Mouse (Mus musculus): ENCODE measurements around the gene Dpp8. TPM values are rescaled to one million over a fixed set of nuclear protein-coding genes. Genes with fewer than 3 reads are reported as not detected.

Gene Dpp8
- polyA plus RNA-seq, 1 experiment from 2014 or later, result 38.3 TPM

GRCm38 (mm10) chr9:65101686-65102376, 69.6 kb downstream of the Dpp8 start:
- Histone ChIP-seq H3K27ac (peak overlapping the region; percentile 93), H3K9me3 (no peaks in the 10 kb centered on the region), H3K27me3 (no peaks in the 10 kb centered on the region), H3K4me2 (peak overlapping the region; percentile 87), H3K4me1 (peaks cover 33% of the 10 kb centered on the region), H3K36me3 (no peaks in the 10 kb centered on the region), H3K9ac (peak overlapping the region; percentile 77), H3K4me3 (peak overlapping the region; percentile 85)
- ATAC-seq (ENCODE audit: insufficient number of reproducible peaks, low FRiP score, low TSS enrichment, low read depth), result peak; percentile 72
- WGBS, result 0% methylated on average over 39 of the region's 39 CpGs

- WGBS, result 3% methylated on average over 36 of the region's 36 CpGs
- Histone ChIP-seq H3K36me3 (no peaks in the 10 kb centered on the region), H3K27ac (peak overlapping the region; percentile 93), H3K9ac (peak overlapping the region; percentile 77), H3K27me3 (no peaks in the 10 kb centered on the region), H3K9me3 (no peaks in the 10 kb centered on the region), H3K4me1 (peaks cover 36% of the 10 kb centered on the region), H3K4me3 (peak overlapping the region; percentile 85), H3K4me2 (peak overlapping the region; percentile 87)
- peak; percentile 75 for ATAC-seq (ENCODE audit: insufficient number of reproducible peaks, low FRiP score, low TSS enrichment, low read depth)
Observed at GRCm38 (mm10) chr9:65102377-65103172, 70.4 kb downstream of the Dpp8 start.

DNA sequence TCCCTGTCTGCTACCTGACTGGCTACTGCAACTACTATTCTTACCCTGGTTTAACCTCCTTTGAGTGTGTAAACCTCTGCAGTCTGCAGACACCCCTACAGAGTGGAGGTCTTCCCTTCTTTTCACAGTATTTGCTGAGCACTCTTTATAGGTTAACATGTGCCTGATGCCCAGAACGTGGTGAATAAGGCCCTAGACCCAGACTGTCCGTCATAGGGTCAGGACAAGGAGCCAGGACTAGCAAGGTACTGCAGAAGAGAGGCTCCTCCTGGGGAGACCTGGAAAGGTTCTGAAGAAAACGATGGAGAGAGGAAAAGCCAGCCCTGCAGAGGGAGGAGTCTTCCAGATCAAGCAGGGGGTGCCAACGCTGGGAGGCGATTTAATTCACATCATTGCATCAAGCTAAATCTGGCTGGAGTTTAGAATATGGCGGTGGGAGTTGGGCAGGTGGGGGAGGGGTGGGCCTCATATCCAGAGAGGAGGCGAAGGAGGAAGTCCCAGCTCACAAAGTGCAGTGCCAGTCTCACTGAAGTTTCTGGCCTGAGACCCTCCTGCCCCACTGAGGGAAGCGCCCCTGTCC, 71.0 kb downstream of the Dpp8 start:
- no peaks in the 10 kb centered on the region for H3K27me3 ChIP-seq
- H3K4me3 ChIP-seq, result peak overlapping the region; percentile 85
- no peak overlapping the region for H3K9ac ChIP-seq
- 31% methylated on average over 8 of the region's 8 CpGs for WGBS
- H3K4me2 ChIP-seq, result peak overlapping the region; percentile 87
- H3K4me1 ChIP-seq, result peaks cover 36% of the 10 kb centered on the region
- H3K27ac ChIP-seq, result peak overlapping the region; percentile 93
- no peaks in the 10 kb centered on the region for H3K36me3 ChIP-seq
- H3K9me3 ChIP-seq, result no peaks in the 10 kb centered on the region
- ATAC-seq (ENCODE audit: insufficient number of reproducible peaks, low FRiP score, low TSS enrichment, low read depth), result no peak

DNA sequence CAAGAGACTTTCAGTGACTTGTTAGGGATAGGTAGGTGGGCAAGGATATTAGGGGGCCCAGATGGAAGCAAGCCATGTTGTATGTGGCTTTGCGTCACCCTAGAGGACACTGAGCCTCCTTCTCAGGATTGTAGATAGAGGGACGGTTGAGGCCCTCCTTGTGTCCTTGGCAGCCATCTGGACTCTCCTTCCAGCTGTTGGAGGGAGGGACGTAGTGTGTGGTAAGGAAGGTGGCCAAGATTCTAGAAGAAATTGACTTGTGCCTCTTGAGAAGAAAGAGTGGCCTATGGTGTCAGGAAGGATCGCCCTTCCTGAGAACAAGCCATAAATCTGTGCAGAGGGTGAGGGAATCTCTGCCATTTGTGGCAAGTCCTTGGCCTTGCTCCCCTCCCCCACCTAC, 74.6 kb downstream of the Dpp8 start:
- no peak for ATAC-seq (ENCODE audit: insufficient number of reproducible peaks, low FRiP score, low TSS enrichment, low read depth)
- H3K4me2 ChIP-seq, result no peak overlapping the region
- no peak overlapping the region for H3K27ac ChIP-seq
- no peaks in the 10 kb centered on the region for H3K36me3 ChIP-seq
- no peak overlapping the region for H3K4me3 ChIP-seq
- no peaks in the 10 kb centered on the region for H3K27me3 ChIP-seq
- peaks cover 50% of the 10 kb centered on the region for H3K4me1 ChIP-seq
- no peaks in the 10 kb centered on the region for H3K9me3 ChIP-seq
- no peak overlapping the region for H3K9ac ChIP-seq
- 67% methylated on average over 4 of the region's 4 CpGs for WGBS

GRCm38 (mm10) chr9:65107893-65108292, 75.7 kb downstream of the Dpp8 start:
- H3K4me1 ChIP-seq, result peaks cover 42% of the 10 kb centered on the region
- WGBS, result 77% methylated on average over 1 of the region's 1 CpGs
- H3K4me2 ChIP-seq, result no peak overlapping the region
- no peaks in the 10 kb centered on the region for H3K9me3 ChIP-seq
- no peaks in the 10 kb centered on the region; the same call in 1 of the 2 replicates for H3K36me3 ChIP-seq
- no peak for ATAC-seq (ENCODE audit: insufficient number of reproducible peaks, low FRiP score, low TSS enrichment, low read depth)
- H3K9ac ChIP-seq, result no peak overlapping the region
- no peaks in the 10 kb centered on the region for H3K27me3 ChIP-seq
- no peak overlapping the region for H3K4me3 ChIP-seq
- H3K27ac ChIP-seq, result no peak overlapping the region

GRCm38 (mm10) chr9:65109132-65110072, 77.2 kb downstream of the Dpp8 start:
- peak overlapping the region; percentile 1; the same call in 1 of the 2 replicates for H3K4me3 ChIP-seq
- H3K9ac ChIP-seq, result peak overlapping the region; percentile 15; the same call in 1 of the 2 replicates
- H3K27me3 ChIP-seq, result no peaks in the 10 kb centered on the region
- H3K36me3 ChIP-seq, result peaks cover 12% of the 10 kb centered on the region
- H3K4me2 ChIP-seq, result peak overlapping the region; percentile 30
- peak overlapping the region; percentile 82 for H3K27ac ChIP-seq
- peaks cover 28% of the 10 kb centered on the region for H3K4me1 ChIP-seq
- WGBS, result 15% methylated on average over 24 of the region's 24 CpGs
- no peaks in the 10 kb centered on the region for H3K9me3 ChIP-seq
- ATAC-seq (ENCODE audit: insufficient number of reproducible peaks, low FRiP score, low TSS enrichment, low read depth), result 0 out of 2 replicates have a peak, but pooled peaks have one; percentile 56

DNA sequence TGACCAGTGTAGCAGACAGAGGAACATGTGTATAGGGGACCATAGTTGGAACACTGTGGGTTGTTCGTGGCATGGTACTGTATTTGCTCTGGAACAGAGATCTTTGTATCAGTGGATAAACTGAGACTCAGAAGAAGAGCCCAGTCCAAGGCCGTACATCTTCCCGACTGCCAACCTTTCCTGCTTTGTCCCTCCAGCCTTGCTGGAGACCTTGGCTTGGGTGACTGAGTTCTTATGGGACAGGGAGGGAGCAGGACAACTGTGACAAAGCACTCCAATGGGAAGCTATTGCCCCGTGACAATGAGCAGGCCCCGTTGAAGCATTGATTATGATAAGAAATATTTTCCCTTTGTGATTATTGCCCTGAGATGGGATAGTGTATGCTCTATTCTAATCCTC, 79.5 kb downstream of the Dpp8 start:
- Histone ChIP-seq H3K27me3 (no peaks in the 10 kb centered on the region), H3K27ac (no peak overlapping the region), H3K4me2 (no peak overlapping the region), H3K9ac (no peak overlapping the region), H3K4me1 (peaks cover 22% of the 10 kb centered on the region), H3K36me3 (peaks cover 33% of the 10 kb centered on the region), H3K9me3 (no peaks in the 10 kb centered on the region), H3K4me3 (no peak overlapping the region)
- ATAC-seq (ENCODE audit: insufficient number of reproducible peaks, low FRiP score, low TSS enrichment, low read depth), result no peak
- WGBS, result 89% methylated on average over 5 of the region's 5 CpGs

- peaks cover 16% of the 10 kb centered on the region for H3K4me1 ChIP-seq
- no peaks in the 10 kb centered on the region for H3K27me3 ChIP-seq
- WGBS, result 90% methylated on average over 2 of the region's 2 CpGs
- H3K27ac ChIP-seq, result no peak overlapping the region
- no peak overlapping the region for H3K9ac ChIP-seq
- H3K4me2 ChIP-seq, result no peak overlapping the region
- H3K36me3 ChIP-seq, result peaks cover 46% of the 10 kb centered on the region
- ATAC-seq (ENCODE audit: insufficient number of reproducible peaks, low FRiP score, low TSS enrichment, low read depth), result no peak
- no peak overlapping the region for H3K4me3 ChIP-seq
- no peaks in the 10 kb centered on the region for H3K9me3 ChIP-seq
Observed at GRCm38 (mm10) chr9:65113694-65114093, 81.5 kb downstream of the Dpp8 start.

DNA sequence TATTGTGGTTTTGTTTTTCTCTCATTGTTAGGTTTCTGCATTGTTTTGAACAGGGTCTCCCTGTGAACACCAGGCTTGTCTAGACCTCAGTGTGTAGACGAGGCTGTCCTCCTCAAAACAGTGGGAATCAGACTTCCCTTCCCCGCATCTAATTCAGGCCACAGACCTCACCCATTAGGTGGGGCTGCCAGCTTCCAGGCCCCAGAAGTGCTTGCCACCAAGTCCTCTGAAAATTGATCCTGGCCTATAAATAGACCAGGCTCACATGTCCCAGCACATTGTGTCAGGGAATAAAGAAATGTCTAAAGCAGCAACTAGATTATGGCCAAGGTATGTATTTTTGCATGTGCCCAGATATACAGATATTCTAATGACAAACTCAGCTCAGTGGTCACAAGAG, 83.7 kb downstream of the Dpp8 start:
- ATAC-seq (ENCODE audit: insufficient number of reproducible peaks, low FRiP score, low TSS enrichment, low read depth), result no peak
- no peak overlapping the region for H3K27ac ChIP-seq
- H3K9ac ChIP-seq, result no peak overlapping the region
- no peak overlapping the region for H3K4me2 ChIP-seq
- no peaks in the 10 kb centered on the region for H3K27me3 ChIP-seq
- H3K36me3 ChIP-seq, result peaks cover 53% of the 10 kb centered on the region
- H3K4me3 ChIP-seq, result no peak overlapping the region
- WGBS, result 60% methylated on average over 2 of the region's 2 CpGs
- H3K9me3 ChIP-seq, result no peaks in the 10 kb centered on the region
- no peaks in the 10 kb centered on the region for H3K4me1 ChIP-seq

GRCm38 (mm10) chr9:65117516-65117915, 85.3 kb downstream of the Dpp8 start:
- peaks cover 9% of the 10 kb centered on the region; the same call in 1 of the 2 replicates for H3K27me3 ChIP-seq
- ATAC-seq (ENCODE audit: insufficient number of reproducible peaks, low FRiP score, low TSS enrichment, low read depth), result no peak
- H3K4me3 ChIP-seq, result no peak overlapping the region
- H3K4me1 ChIP-seq, result 0 out of 2 replicates have a peak, but pooled peaks cover 2% of the 10 kb centered on the region
- H3K36me3 ChIP-seq, result peaks cover 61% of the 10 kb centered on the region
- no peak overlapping the region for H3K9ac ChIP-seq
- H3K4me2 ChIP-seq, result no peak overlapping the region
- 62% methylated on average over 2 of the region's 2 CpGs for WGBS
- no peaks in the 10 kb centered on the region for H3K9me3 ChIP-seq
- H3K27ac ChIP-seq, result no peak overlapping the region

- ATAC-seq (ENCODE audit: insufficient number of reproducible peaks, low FRiP score, low TSS enrichment, low read depth), result peak; percentile 64; the same call in 1 of the 2 replicates
- H3K4me2 ChIP-seq, result no peak overlapping the region
- no peak overlapping the region for H3K27ac ChIP-seq
- H3K4me1 ChIP-seq, result peaks cover 12% of the 10 kb centered on the region
- H3K9ac ChIP-seq, result no peak overlapping the region
- no peaks in the 10 kb centered on the region for H3K9me3 ChIP-seq
- peaks cover 19% of the 10 kb centered on the region for H3K27me3 ChIP-seq
- no peak overlapping the region for H3K4me3 ChIP-seq
- peaks cover 55% of the 10 kb centered on the region for H3K36me3 ChIP-seq
- 10% methylated on average over 3 of the region's 3 CpGs for WGBS
Observed at GRCm38 (mm10) chr9:65120935-65121334, 88.7 kb downstream of the Dpp8 start.

Data from limb, embryonic 15.5 days (tissue).